Mouse (Mus musculus) ES-Bruce4 (cell line): ENCODE results near the gene Gas7.

Experiments
- CTCF ChIP-seq: IDR thresholded peaks from one replicate; pipeline ENCODE4 v1.8.1; 2011; ENCODE audit warnings: low read depth, low read length
- POLR2A ChIP-seq: IDR thresholded peaks from one replicate; pipeline ENCODE4 v1.8.1; 2011; ENCODE audit warnings: low read length; ENCODE audit not compliant: insufficient read depth

GRCm38 (mm10) chr11:67454874-67455526 lies at the start of gene Gas7:
- TF ChIP-seq CTCF (no peak), POLR2A (no peak)
